ENCODE assay signal across 29 mouse cellular contexts in the genomic region with DNA sequence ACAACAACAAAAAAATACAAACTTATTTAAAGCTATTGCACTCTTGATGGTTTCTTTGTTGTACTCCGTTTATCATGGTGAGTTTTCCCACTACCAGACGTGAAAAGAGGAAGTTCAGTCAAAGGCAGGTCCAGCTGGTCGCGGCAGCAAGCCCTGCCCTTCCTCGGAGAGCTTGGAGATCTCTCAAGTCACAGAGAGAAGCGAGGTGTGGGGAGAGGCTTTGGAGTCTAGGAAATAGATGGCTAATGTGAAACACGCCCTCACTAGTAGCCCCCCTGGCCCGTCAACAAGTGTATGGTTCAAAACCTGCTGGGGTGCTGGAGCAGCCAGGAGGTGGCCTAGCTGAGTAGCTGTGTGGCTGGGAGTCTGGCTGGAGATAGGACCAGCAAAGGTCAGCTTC. TPM values are rescaled to one million over a fixed set of nuclear protein-coding genes. Genes with fewer than 3 reads are reported as not detected.
DNase-seq lines count a peak whose midpoint lies in the region; ATAC-seq and TF ChIP-seq lines count a peak whose summit lies in the region.
"Had no signal": no experiment of that assay in that cellular context is flagged by ENCODE, and none has a peak within 500 bp of the region (broad histone marks: within the 10 kb centered on the region; RNA-seq: fewer than 3 reads in every experiment).

No protein-coding gene starts in this region.

- H3K9ac ChIP-seq in forebrain, embryonic 12.5 days, result peak overlapping the region; percentile 42; the same call in 1 of the 2 replicates
- no peak overlapping the region for H3K9ac ChIP-seq in forebrain, embryonic 15.5 days (replicated peaks)
- no peak overlapping the region for H3K9ac ChIP-seq in midbrain, embryonic 13.5 days (replicated peaks)
- H3K9ac ChIP-seq in midbrain, postnatal 0 days (replicated peaks; ENCODE audit: low read length, poor library complexity, severe bottlenecking), result no peak overlapping the region
- H3K9ac ChIP-seq: embryonic facial prominence, embryonic 13.5 days; hindbrain, embryonic 14.5 days; limb, embryonic 13.5 days; liver, embryonic 14.5 days; lung, embryonic 15.5 days had no signal

- peaks cover 99% of the 10 kb centered on the region for H3K27me3 ChIP-seq in forebrain, embryonic 12.5 days
- peaks cover 82% of the 10 kb centered on the region for H3K27me3 ChIP-seq in forebrain, embryonic 15.5 days
- H3K27me3 ChIP-seq in midbrain, embryonic 13.5 days, result peaks cover 97% of the 10 kb centered on the region
- H3K27me3 ChIP-seq in midbrain, postnatal 0 days (ENCODE audit: insufficient read depth, low read length), result peaks cover 81% of the 10 kb centered on the region

- no peak for ATAC-seq in forebrain, embryonic 12.5 days (ENCODE audit: low FRiP score)
- no peak for ATAC-seq in forebrain, embryonic 15.5 days (replicated peaks)
- ATAC-seq in midbrain, embryonic 13.5 days, result peak; percentile 53; the same call in 1 of the 2 replicates
- ATAC-seq in midbrain, postnatal 0 days (ENCODE audit: low FRiP score), result no peak
- peak; percentile 61 for ATAC-seq in granulocyte monocyte progenitor cell, adult 5-6 weeks (replicated peaks; ENCODE audit: poor library complexity, severe bottlenecking)
- ATAC-seq: activated CD4-positive, CD25-positive, alpha-beta regulatory T cell, adult 4 months; intestine, embryonic 16.5 days; Patski had no signal

- H3K27ac ChIP-seq in forebrain, embryonic 12.5 days, result no peak overlapping the region
- H3K27ac ChIP-seq in forebrain, embryonic 15.5 days (replicated peaks), result no peak overlapping the region
- no peak overlapping the region for H3K27ac ChIP-seq in midbrain, embryonic 13.5 days
- H3K27ac ChIP-seq in midbrain, postnatal 0 days (ENCODE audit: low read depth, low read length), result no peak overlapping the region
- H3K27ac ChIP-seq: embryonic facial prominence, embryonic 13.5 days; hindbrain, embryonic 14.5 days; limb, embryonic 13.5 days; liver, embryonic 14.5 days; lung, embryonic 15.5 days had no signal

- DNase-seq in midbrain, postnatal 0 days (ENCODE audit: low spot score), result no peak
- no peak for DNase-seq in heart, adult 18-20 months
- no peak for DNase-seq in left cerebral cortex, postnatal 10 days (ENCODE audit: extremely low spot score in 1 of 2, low spot score in 2 of 2)
- DNase-seq: adrenal gland, postnatal 14 days; cerebellum, adult 11 months; cerebellum, postnatal 10 days; gastrocnemius, postnatal 14 days; kidney, postnatal 4 days; layer of hippocampus, adult 9-11 months; lung, postnatal 4 days; thymus, postnatal 25 days had no signal

- no peaks in the 10 kb centered on the region for H3K36me3 ChIP-seq in forebrain, embryonic 12.5 days (replicated peaks)
- no peaks in the 10 kb centered on the region for H3K36me3 ChIP-seq in forebrain, embryonic 15.5 days
- H3K36me3 ChIP-seq in midbrain, embryonic 13.5 days, result no peaks in the 10 kb centered on the region
- no peaks in the 10 kb centered on the region for H3K36me3 ChIP-seq in midbrain, postnatal 0 days (ENCODE audit: insufficient read depth, low read length)
- H3K36me3 ChIP-seq: embryonic facial prominence, embryonic 13.5 days; limb, embryonic 13.5 days; lung, embryonic 15.5 days had no signal

- peaks cover 14% of the 10 kb centered on the region for H3K4me1 ChIP-seq in forebrain, embryonic 12.5 days
- no peaks in the 10 kb centered on the region for H3K4me1 ChIP-seq in forebrain, embryonic 15.5 days
- H3K4me1 ChIP-seq in midbrain, embryonic 13.5 days (replicated peaks), result peaks cover 12% of the 10 kb centered on the region
- no peaks in the 10 kb centered on the region for H3K4me1 ChIP-seq in midbrain, postnatal 0 days (ENCODE audit: insufficient read depth, low read length)
- H3K4me1 ChIP-seq: embryonic facial prominence, embryonic 13.5 days; limb, embryonic 13.5 days; lung, embryonic 15.5 days had no signal

- no peak for TF ChIP-seq CTCF in midbrain, postnatal 0 days (IDR thresholded peaks at IDR 0.05)

- peak overlapping the region; percentile 29 for H3K4me3 ChIP-seq in forebrain, embryonic 12.5 days (replicated peaks)
- H3K4me3 ChIP-seq in forebrain, embryonic 15.5 days, result no peak overlapping the region
- H3K4me3 ChIP-seq in midbrain, embryonic 13.5 days (replicated peaks), result no peak overlapping the region
- no peak overlapping the region for H3K4me3 ChIP-seq in midbrain, postnatal 0 days (ENCODE audit: low read depth, low read length)
- H3K4me3 ChIP-seq: embryonic facial prominence, embryonic 13.5 days; limb, embryonic 13.5 days; lung, embryonic 15.5 days had no signal

- H3K9me3 ChIP-seq in forebrain, embryonic 12.5 days, result no peaks in the 10 kb centered on the region
- no peaks in the 10 kb centered on the region for H3K9me3 ChIP-seq in forebrain, embryonic 15.5 days
- H3K9me3 ChIP-seq in midbrain, embryonic 13.5 days, result no peaks in the 10 kb centered on the region
- H3K9me3 ChIP-seq in midbrain, postnatal 0 days (ENCODE audit: low read length), result no peaks in the 10 kb centered on the region
- H3K9me3 ChIP-seq: embryonic facial prominence, embryonic 13.5 days; limb, embryonic 13.5 days; lung, embryonic 15.5 days had no signal

- whole genome bisulfite sequencing in forebrain, embryonic 12.5 days, result 43% methylated on average over 8 of the region's 8 CpGs
- 41% methylated on average over 8 of the region's 8 CpGs for WGBS in forebrain, embryonic 15.5 days
- 33% methylated on average over 8 of the region's 8 CpGs for WGBS in midbrain, embryonic 13.5 days
- 28% methylated on average over 8 of the region's 8 CpGs for WGBS in midbrain, postnatal 0 days

- intact Hi-C loops in left cerebral cortex, postnatal 10 days (cut with DNase I), result no loop called here

- peak overlapping the region; percentile 37 for H3K4me2 ChIP-seq in forebrain, embryonic 12.5 days
- no peak overlapping the region for H3K4me2 ChIP-seq in forebrain, embryonic 15.5 days (replicated peaks)
- 0 out of 2 replicates have a peak overlapping the region, but pooled peaks have one; percentile 2 for H3K4me2 ChIP-seq in midbrain, embryonic 13.5 days (replicated peaks)
- no peak overlapping the region for H3K4me2 ChIP-seq in midbrain, postnatal 0 days (ENCODE audit: low read depth, low read length, poor library complexity, severe bottlenecking)
- H3K4me2 ChIP-seq: embryonic facial prominence, embryonic 13.5 days; hindbrain, embryonic 14.5 days; limb, embryonic 13.5 days; lung, embryonic 15.5 days had no signal

RNA-seq across cellular contexts. Expression of a gene that starts 3.2 kb away (rescaled TPM):
- 24.4 and 36.8 TPM in 2 replicates for polyA plus RNA-seq in forebrain, embryonic 12.5 days (2016; fragmentation: Nextera tagmentation; extraction: Ambion mirVana)
- 3.0 and 4.6 TPM in 2 replicates for polyA plus RNA-seq in forebrain, embryonic 15.5 days (2015; fragmentation: Nextera tagmentation; extraction: Ambion mirVana)
- 8.0 and 11.8 TPM in 2 replicates for polyA plus RNA-seq in midbrain, embryonic 13.5 days (2015; fragmentation: Nextera tagmentation; extraction: Ambion mirVana)
- total RNA-seq in midbrain, postnatal 0 days (2014; rRNA removed), result 0.05 TPM in 1 of 2 replicates, not detected in the other
- 0.44 and 1.0 TPM in 2 replicates for polyA plus RNA-seq in midbrain, postnatal 0 days (2015; fragmentation: Nextera tagmentation; extraction: Ambion mirVana)
- total RNA-seq in granulocyte monocyte progenitor cell, adult 5-6 weeks (2014; fragmentation: Nextera tagmentation), result not detected in 2 replicates
- total RNA-seq in granulocyte monocyte progenitor cell, adult 5-6 weeks (2017), result not detected in 2 replicates
- not detected for total RNA-seq in heart, adult 18-20 months (2021)
- total RNA-seq in left cerebral cortex, postnatal 10 days (2021), result not detected
- total RNA-seq: gastrocnemius, postnatal 14 days; monocyte, adult 5-6 weeks had no signal
- polyA plus RNA-seq: activated CD4-positive, CD25-positive, alpha-beta regulatory T cell, adult 4 months; C2C12; hindbrain, embryonic 14.5 days; intestine, embryonic 16.5 days; liver, embryonic 14.5 days; lung, embryonic 15.5 days had no signal

RNA-seq across cellular contexts. Expression of a gene that starts 49.2 kb away (rescaled TPM):
- 0.36 and 0.42 TPM in 2 replicates for polyA plus RNA-seq in forebrain, embryonic 12.5 days (2016; fragmentation: Nextera tagmentation; extraction: Ambion mirVana)
- polyA plus RNA-seq in forebrain, embryonic 15.5 days (2015; fragmentation: Nextera tagmentation; extraction: Ambion mirVana), result 0.08 and 0.09 TPM in 2 replicates
- 0.17 and 0.41 TPM in 2 replicates for polyA plus RNA-seq in midbrain, embryonic 13.5 days (2015; fragmentation: Nextera tagmentation; extraction: Ambion mirVana)
- 0.11 and 0.38 TPM in 2 replicates for total RNA-seq in midbrain, postnatal 0 days (2014; rRNA removed)
- 0.13 and 0.26 TPM in 2 replicates for polyA plus RNA-seq in midbrain, postnatal 0 days (2015; fragmentation: Nextera tagmentation; extraction: Ambion mirVana)
- total RNA-seq in granulocyte monocyte progenitor cell, adult 5-6 weeks (2014; fragmentation: Nextera tagmentation), result 0.67 and 4.0 TPM in 2 replicates
- total RNA-seq in granulocyte monocyte progenitor cell, adult 5-6 weeks (2017), result 0.62 and 0.95 TPM in 2 replicates
- total RNA-seq in heart, adult 18-20 months (2021), result 10 to 100 TPM in 1 of 2 experiments, 1 to 10 TPM in 1; 9.4 to 10.2 TPM
- under 1 TPM; 0.28 to 0.30 TPM for total RNA-seq in left cerebral cortex, postnatal 10 days (2021)

RNA-seq across cellular contexts. Expression of a gene that starts 56.1 kb away (rescaled TPM):
- polyA plus RNA-seq in forebrain, embryonic 12.5 days (2016; fragmentation: Nextera tagmentation; extraction: Ambion mirVana), result not detected in 2 replicates
- polyA plus RNA-seq in forebrain, embryonic 15.5 days (2015; fragmentation: Nextera tagmentation; extraction: Ambion mirVana), result not detected in 2 replicates
- polyA plus RNA-seq in midbrain, embryonic 13.5 days (2015; fragmentation: Nextera tagmentation; extraction: Ambion mirVana), result not detected in 2 replicates
- not detected in 2 replicates for total RNA-seq in midbrain, postnatal 0 days (2014; rRNA removed)
- not detected in 2 replicates for polyA plus RNA-seq in midbrain, postnatal 0 days (2015; fragmentation: Nextera tagmentation; extraction: Ambion mirVana)
- not detected in 2 replicates for total RNA-seq in granulocyte monocyte progenitor cell, adult 5-6 weeks (2014; fragmentation: Nextera tagmentation)
- not detected in 2 replicates for total RNA-seq in granulocyte monocyte progenitor cell, adult 5-6 weeks (2017)
- not detected for total RNA-seq in heart, adult 18-20 months (2021)
- total RNA-seq in left cerebral cortex, postnatal 10 days (2021), result not detected
- total RNA-seq: adrenal gland, postnatal 14 days; gastrocnemius, postnatal 14 days; left cerebral cortex, adult 8-10 months; monocyte, adult 5-6 weeks had no signal
- polyA plus RNA-seq: C2C12; embryonic facial prominence, embryonic 13.5 days; heart, embryonic 16.5 days; hindbrain, embryonic 14.5 days; intestine, embryonic 16.5 days; kidney, embryonic 14.5 days; limb, embryonic 13.5 days; liver, embryonic 14.5 days; lung, embryonic 15.5 days; neural tube, embryonic 11.5 days; Patski had no signal

RNA-seq across cellular contexts. Expression of a gene that starts 58.7 kb away (rescaled TPM):
- polyA plus RNA-seq in forebrain, embryonic 12.5 days (2016; fragmentation: Nextera tagmentation; extraction: Ambion mirVana), result 378 and 384 TPM in 2 replicates
- 428 and 451 TPM in 2 replicates for polyA plus RNA-seq in forebrain, embryonic 15.5 days (2015; fragmentation: Nextera tagmentation; extraction: Ambion mirVana)
- 546 and 548 TPM in 2 replicates for polyA plus RNA-seq in midbrain, embryonic 13.5 days (2015; fragmentation: Nextera tagmentation; extraction: Ambion mirVana)
- 387 and 560 TPM in 2 replicates for total RNA-seq in midbrain, postnatal 0 days (2014; rRNA removed)
- 841 and 914 TPM in 2 replicates for polyA plus RNA-seq in midbrain, postnatal 0 days (2015; fragmentation: Nextera tagmentation; extraction: Ambion mirVana)
- 424 and 454 TPM in 2 replicates for total RNA-seq in granulocyte monocyte progenitor cell, adult 5-6 weeks (2014; fragmentation: Nextera tagmentation)
- total RNA-seq in granulocyte monocyte progenitor cell, adult 5-6 weeks (2017), result 298 and 303 TPM in 2 replicates
- total RNA-seq in heart, adult 18-20 months (2021), result 1,000 to 10,000 TPM; 1,929 to 2,019 TPM
- total RNA-seq in left cerebral cortex, postnatal 10 days (2021), result 100 to 1,000 TPM; 390 to 404 TPM

Comparison
In these comparisons a context has a peak if more than half of its experiments do, and no peak if none do; other contexts are left out.
1. ATAC-seq: peak in midbrain, embryonic 13.5 days (single experiment) and granulocyte monocyte progenitor cell, adult 5-6 weeks (single experiment); none in forebrain, embryonic 12.5 days (single experiment), forebrain, embryonic 15.5 days (single experiment) and midbrain, postnatal 0 days (single experiment).
2. H3K4me2 ChIP-seq: peak in forebrain, embryonic 12.5 days (single experiment) and midbrain, embryonic 13.5 days (single experiment); none in forebrain, embryonic 15.5 days (single experiment) and midbrain, postnatal 0 days (single experiment).